Mouse (Mus musculus): ENCODE measurements around the gene Coro7.

GRCm38 (mm10) chr16:4655764-4656570 lies 23.6 kb downstream of the Coro7 start:
- TF ChIP-seq CTCF (IDR thresholded peaks at IDR 0.05; ENCODE audit: low read depth, low read length) = no peak
- TF ChIP-seq POLR2A (IDR thresholded peaks at IDR 0.05; ENCODE audit: insufficient read depth, low read length) = no peak
